In the genomic region with DNA sequence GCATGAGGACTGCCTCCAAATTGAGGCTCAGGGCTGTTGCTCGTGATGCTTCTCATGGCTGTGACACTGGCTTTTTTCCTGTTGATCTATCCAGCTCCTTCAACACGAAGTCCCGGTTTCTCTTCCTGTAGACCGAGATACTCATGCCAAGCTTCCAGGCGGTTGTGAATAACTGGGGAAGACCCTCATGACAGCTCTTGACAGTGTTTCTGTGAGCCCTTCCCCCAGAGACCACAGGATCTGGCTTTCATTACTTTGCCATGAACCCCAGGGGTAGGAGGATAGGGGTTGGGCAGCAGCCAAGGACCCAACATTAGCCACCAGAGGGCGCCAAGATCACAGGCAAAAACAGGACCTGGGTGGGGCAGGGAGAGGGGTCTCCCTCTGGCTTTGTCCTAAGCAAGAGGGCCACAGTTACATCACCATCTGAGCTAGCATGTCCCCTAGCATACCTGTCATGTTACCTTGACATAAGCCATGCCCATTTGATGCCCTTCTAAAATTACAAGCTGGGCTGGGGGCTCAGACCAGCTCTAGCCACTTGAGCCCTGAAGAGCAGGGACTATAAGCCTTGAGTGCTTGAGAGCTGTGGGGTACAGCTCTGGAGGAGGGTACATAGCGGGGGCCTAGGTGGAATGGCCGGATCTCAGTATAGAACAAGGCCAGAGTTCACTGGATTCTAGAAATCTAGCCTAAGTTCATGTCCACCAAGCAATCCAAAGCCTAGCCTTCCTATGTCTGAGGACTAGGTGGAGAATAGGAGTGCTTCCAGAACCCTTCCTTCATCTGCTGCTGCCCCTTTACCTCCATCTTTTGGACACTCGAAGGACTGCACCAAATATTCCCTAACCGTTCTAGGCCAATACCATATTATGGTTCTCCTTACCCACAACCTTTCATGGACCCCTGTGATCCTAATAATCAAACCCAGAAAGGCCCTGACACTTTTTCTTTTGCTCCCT, we compare ENCODE assay signal across 9 mouse cellular contexts. TPM values are rescaled to one million over a fixed set of nuclear protein-coding genes. Genes with fewer than 3 reads are reported as not detected.
DNase-seq lines count a peak whose midpoint lies in the region; ATAC-seq lines count a peak whose summit lies in the region.
"Had no signal": no experiment of that assay in that cellular context is flagged by ENCODE, and none has a peak within 500 bp of the region (broad histone marks: within the 10 kb centered on the region; RNA-seq: fewer than 3 reads in every experiment).

A gene (minus strand): TSS at position 51 of the 962 bp plus-strand sequence.

- no peaks in the 10 kb centered on the region for H3K36me3 ChIP-seq in forebrain, embryonic 11.5 days (ENCODE audit: control insufficient read depth, insufficient read depth, low read length)
- H3K36me3 ChIP-seq in forebrain, embryonic 16.5 days (ENCODE audit: control insufficient read depth, insufficient read depth): no peaks in the 10 kb centered on the region
- no peaks in the 10 kb centered on the region for H3K36me3 ChIP-seq in lung, embryonic 15.5 days
- H3K36me3 ChIP-seq in stomach, embryonic 15.5 days: no peaks in the 10 kb centered on the region
- H3K36me3 ChIP-seq: midbrain, embryonic 12.5 days had no signal

- 47% methylated on average over 10 of the region's 10 CpGs for WGBS in forebrain, embryonic 11.5 days
- 47% methylated on average over 10 of the region's 10 CpGs for WGBS in forebrain, embryonic 16.5 days
- WGBS in lung, embryonic 15.5 days: 35% methylated on average over 10 of the region's 10 CpGs
- WGBS in stomach, embryonic 15.5 days: 40% methylated on average over 10 of the region's 10 CpGs

- DNase-seq in forebrain, embryonic 11.5 days (ENCODE audit: low spot score): peak; percentile 85
- peak; percentile 62 for DNase-seq in ES-CJ7 (ENCODE audit: low read depth, low spot score)
- DNase-seq in cerebellum, postnatal 14 days: peak; percentile 77 to 85
- peak; percentile 71 for DNase-seq in heart, adult 8-10 months (ENCODE audit: low spot score)
- peak; percentile 80 for DNase-seq in kidney, postnatal 10 days

- H3K27me3 ChIP-seq in forebrain, embryonic 11.5 days (ENCODE audit: control insufficient read depth, insufficient read depth, low read length): no peaks in the 10 kb centered on the region
- H3K27me3 ChIP-seq in forebrain, embryonic 16.5 days (replicated peaks; ENCODE audit: control insufficient read depth, insufficient read depth, low read length): no peaks in the 10 kb centered on the region
- H3K27me3 ChIP-seq in lung, embryonic 15.5 days: no peaks in the 10 kb centered on the region
- H3K27me3 ChIP-seq in stomach, embryonic 15.5 days (replicated peaks): no peaks in the 10 kb centered on the region

- ATAC-seq in forebrain, embryonic 11.5 days (replicated peaks; ENCODE audit: low FRiP score): peak; percentile 30; the same call in 1 of the 2 replicates
- ATAC-seq in forebrain, embryonic 16.5 days: no peak
- ATAC-seq in lung, embryonic 15.5 days (ENCODE audit: borderline replicate concordance, extremely low read depth, low FRiP score, low TSS enrichment): peak; percentile 16; the same call in 1 of the 2 replicates
- ATAC-seq in stomach, embryonic 15.5 days (ENCODE audit: insufficient read depth, low FRiP score, low read depth): peak; percentile 24

- H3K9ac ChIP-seq in forebrain, embryonic 11.5 days (ENCODE audit: low read length): no peak within 1 kb of the TSS
- H3K9ac ChIP-seq in forebrain, embryonic 16.5 days (replicated peaks; ENCODE audit: low read depth, low read length): no peak within 1 kb of the TSS
- H3K9ac ChIP-seq in lung, embryonic 15.5 days: no peak within 1 kb of the TSS
- no peak within 1 kb of the TSS for H3K9ac ChIP-seq in stomach, embryonic 15.5 days
- H3K9ac ChIP-seq: midbrain, embryonic 12.5 days had no signal

- H3K27ac ChIP-seq in forebrain, embryonic 11.5 days (ENCODE audit: low read depth, low read length): no peak within 1 kb of the TSS
- H3K27ac ChIP-seq in forebrain, embryonic 16.5 days (ENCODE audit: low read length): no peak within 1 kb of the TSS
- H3K27ac ChIP-seq in lung, embryonic 15.5 days: no peak within 1 kb of the TSS
- no peak within 1 kb of the TSS for H3K27ac ChIP-seq in stomach, embryonic 15.5 days
- H3K27ac ChIP-seq: midbrain, embryonic 12.5 days had no signal

- no peak within 1 kb of the TSS for H3K4me2 ChIP-seq in forebrain, embryonic 11.5 days (ENCODE audit: low read depth, low read length, severe bottlenecking)
- no peak within 1 kb of the TSS for H3K4me2 ChIP-seq in forebrain, embryonic 16.5 days (ENCODE audit: low read length)
- no peak within 1 kb of the TSS for H3K4me2 ChIP-seq in lung, embryonic 15.5 days
- H3K4me2 ChIP-seq in stomach, embryonic 15.5 days: no peak within 1 kb of the TSS
- H3K4me2 ChIP-seq: midbrain, embryonic 12.5 days had no signal

- H3K9me3 ChIP-seq in forebrain, embryonic 11.5 days (ENCODE audit: control insufficient read depth, low read length): no peaks in the 10 kb centered on the region
- no peaks in the 10 kb centered on the region for H3K9me3 ChIP-seq in forebrain, embryonic 16.5 days (ENCODE audit: control insufficient read depth, low read length)
- no peaks in the 10 kb centered on the region for H3K9me3 ChIP-seq in lung, embryonic 15.5 days
- H3K9me3 ChIP-seq in stomach, embryonic 15.5 days: no peaks in the 10 kb centered on the region
- H3K9me3 ChIP-seq: midbrain, embryonic 12.5 days had no signal

- H3K4me1 ChIP-seq in forebrain, embryonic 11.5 days (replicated peaks; ENCODE audit: control insufficient read depth, insufficient read depth, low read length): no peaks in the 10 kb centered on the region
- no peaks in the 10 kb centered on the region for H3K4me1 ChIP-seq in forebrain, embryonic 16.5 days (replicated peaks; ENCODE audit: control insufficient read depth, insufficient read depth, low read length)
- no peaks in the 10 kb centered on the region for H3K4me1 ChIP-seq in lung, embryonic 15.5 days
- no peaks in the 10 kb centered on the region for H3K4me1 ChIP-seq in stomach, embryonic 15.5 days
- H3K4me1 ChIP-seq: midbrain, embryonic 12.5 days had no signal

- H3K4me3 ChIP-seq in forebrain, embryonic 11.5 days (ENCODE audit: low read depth, low read length): no peak within 1 kb of the TSS
- no peak within 1 kb of the TSS for H3K4me3 ChIP-seq in forebrain, embryonic 16.5 days (replicated peaks; ENCODE audit: low read length)
- H3K4me3 ChIP-seq in lung, embryonic 15.5 days: no peak within 1 kb of the TSS
- H3K4me3 ChIP-seq in stomach, embryonic 15.5 days (replicated peaks): no peak within 1 kb of the TSS
- H3K4me3 ChIP-seq: midbrain, embryonic 12.5 days had no signal

RNA-seq across cellular contexts. Expression of the gene that starts here (rescaled TPM):
- 0.64 and 0.85 TPM in 2 replicates for polyA plus RNA-seq in forebrain, embryonic 11.5 days (2014; fragmentation: Nextera tagmentation; extraction: Ambion mirVana)
- 1.1 and 1.2 TPM in 2 replicates for polyA plus RNA-seq in forebrain, embryonic 16.5 days (2015; fragmentation: Nextera tagmentation; extraction: Ambion mirVana)
- under 1 TPM in 1 of 4 experiments, not detected in 3; 0.28 TPM for total RNA-seq in heart, adult 8-10 months (2022)
- 4.4 and 4.5 TPM in 2 replicates for polyA plus RNA-seq in lung, embryonic 15.5 days (2015; fragmentation: Nextera tagmentation; extraction: Ambion mirVana)
- 14.1 and 16.0 TPM in 2 replicates for polyA plus RNA-seq in stomach, embryonic 15.5 days (2015; fragmentation: Nextera tagmentation; extraction: Ambion mirVana)

Comparison
In these comparisons a context has a peak if more than half of its experiments do, and no peak if none do; other contexts are left out.
1. Peak in DNase-seq and ATAC-seq in forebrain, embryonic 11.5 days; RNA of the gene not detected or under 1 TPM.
2. Peak in DNase-seq in heart, adult 8-10 months; RNA of the gene not detected or under 1 TPM.